Mouse (Mus musculus) heart, embryonic 11.5 days (tissue): ENCODE results near the gene Des. TPM values are rescaled to one million over a fixed set of nuclear protein-coding genes. Genes with fewer than 3 reads are reported as not detected.

Source experiments
- ATAC-seq: fragments of 200-750 bp; cut with Nextera tagmentation; replicated peaks from 2 replicates; pipeline ENCODE4 v1.8.0; 2017; ENCODE audit warnings: moderate library complexity; ENCODE audit not compliant: insufficient number of reproducible peaks, low FRiP score, low TSS enrichment
- H3K27ac ChIP-seq: fragments of 300-500 bp; sonication (generic); 2 replicates; pipeline ENCODE4 v1.5.1; 2014; ENCODE audit warnings: mild to moderate bottlenecking, low read depth, low read length
- H3K27me3 ChIP-seq: fragments of 300-500 bp; sonication (generic); 2 replicates; pipeline ENCODE4 v1.6.1; 2014; ENCODE audit warnings: mild to moderate bottlenecking, low read length, mixed read lengths; ENCODE audit not compliant: control insufficient read depth, insufficient read depth
- H3K36me3 ChIP-seq: fragments of 300-500 bp; sonication (generic); 2 replicates; pipeline ENCODE4 v1.6.1; 2014; ENCODE audit warnings: mild to moderate bottlenecking, low read length, moderate library complexity, mixed read lengths; ENCODE audit not compliant: control insufficient read depth, insufficient read depth
- H3K4me1 ChIP-seq: fragments of 300-500 bp; sonication (generic); 2 replicates; pipeline ENCODE4 v1.6.1; 2014; ENCODE audit warnings: low read length; ENCODE audit not compliant: control insufficient read depth, insufficient read depth
- H3K4me2 ChIP-seq: fragments of 300-500 bp; sonication (generic); 2 replicates; pipeline ENCODE4 v1.6.1; 2014; ENCODE audit warnings: mild to moderate bottlenecking, moderate library complexity
- H3K4me3 ChIP-seq: fragments of 300-500 bp; sonication (generic); 2 replicates; pipeline ENCODE4 v1.5.1; 2014; ENCODE audit warnings: low read depth, low read length
- H3K9ac ChIP-seq: fragments of 300-500 bp; sonication (generic); 2 replicates; pipeline ENCODE4 v1.6.1; 2014; ENCODE audit warnings: mild to moderate bottlenecking, low read depth, low read length, moderate library complexity
- H3K9me3 ChIP-seq: fragments of 300-500 bp; sonication (generic); replicated peaks from 2 replicates; pipeline ENCODE4 v1.6.1; 2016; ENCODE audit warnings: low read length; ENCODE audit not compliant: control insufficient read depth
- WGBS: fragments of 180-500 bp; shearing (Covaris S2); extraction: QIAGEN DNeasy Blood & Tissue Kit; methylation state at CpG from one replicate; pipeline ENCODE4 v1.1.7; 2014; ENCODE audit not compliant: insufficient replicate concordance; 5-methylcytosine and 5-hydroxymethylcytosine counted together
- polyA plus RNA-seq: library from polyadenylated mRNA; unstranded; fragments of >200 nt; fragmentation: Nextera tagmentation; extraction: Ambion mirVana; gene quantifications from 2 replicates; pipeline ENCODE4 v1.2.1, GENCODE M21; 2014

Gene Des
- polyA plus RNA-seq, 1 experiment from 2014 or later, result 428 TPM

DNA sequence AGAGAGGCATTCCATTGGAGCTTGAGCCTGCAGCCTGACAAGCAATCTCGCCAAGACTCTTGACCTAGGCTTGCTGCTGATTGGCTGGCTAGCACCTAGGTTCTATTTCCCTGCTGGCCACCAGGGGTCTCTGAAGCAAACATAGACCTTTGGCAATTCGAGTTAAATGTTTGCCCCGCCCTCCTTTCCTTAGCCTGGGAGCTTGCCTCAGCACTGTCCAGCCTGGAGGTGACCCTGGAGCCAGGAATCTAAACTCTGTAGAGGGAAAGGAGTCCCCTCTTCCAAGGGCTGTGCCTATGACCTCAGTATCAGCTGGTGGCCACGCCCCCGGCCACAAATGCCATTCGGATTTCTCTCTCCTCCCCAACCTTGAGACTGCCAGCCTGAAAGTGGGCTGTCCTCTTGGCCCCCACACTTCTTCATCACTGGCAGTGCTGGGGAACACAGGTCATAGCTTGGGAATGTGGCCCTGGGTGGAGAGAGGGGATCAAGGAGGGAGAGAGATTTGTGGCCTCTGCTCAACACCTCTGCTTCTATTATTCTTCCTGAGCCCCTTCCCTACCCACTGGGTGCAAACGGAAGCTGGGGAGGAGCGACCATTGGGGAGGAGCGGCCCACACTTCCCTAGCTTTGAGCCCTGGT is 38.8 kb downstream of the Des start:
- Histone ChIP-seq H3K9ac (peak overlapping the region; percentile 69), H3K4me2 (peak overlapping the region; percentile 72), H3K4me3 (no peak overlapping the region), H3K27me3 (no peaks in the 10 kb centered on the region), H3K27ac (peak overlapping the region; percentile 99), H3K4me1 (peaks cover 48% of the 10 kb centered on the region), H3K9me3 (no peaks in the 10 kb centered on the region), H3K36me3 (peaks cover 26% of the 10 kb centered on the region)
- 5% methylated on average over 9 of the region's 9 CpGs for WGBS
- peak; percentile 67 for ATAC-seq

DNA sequence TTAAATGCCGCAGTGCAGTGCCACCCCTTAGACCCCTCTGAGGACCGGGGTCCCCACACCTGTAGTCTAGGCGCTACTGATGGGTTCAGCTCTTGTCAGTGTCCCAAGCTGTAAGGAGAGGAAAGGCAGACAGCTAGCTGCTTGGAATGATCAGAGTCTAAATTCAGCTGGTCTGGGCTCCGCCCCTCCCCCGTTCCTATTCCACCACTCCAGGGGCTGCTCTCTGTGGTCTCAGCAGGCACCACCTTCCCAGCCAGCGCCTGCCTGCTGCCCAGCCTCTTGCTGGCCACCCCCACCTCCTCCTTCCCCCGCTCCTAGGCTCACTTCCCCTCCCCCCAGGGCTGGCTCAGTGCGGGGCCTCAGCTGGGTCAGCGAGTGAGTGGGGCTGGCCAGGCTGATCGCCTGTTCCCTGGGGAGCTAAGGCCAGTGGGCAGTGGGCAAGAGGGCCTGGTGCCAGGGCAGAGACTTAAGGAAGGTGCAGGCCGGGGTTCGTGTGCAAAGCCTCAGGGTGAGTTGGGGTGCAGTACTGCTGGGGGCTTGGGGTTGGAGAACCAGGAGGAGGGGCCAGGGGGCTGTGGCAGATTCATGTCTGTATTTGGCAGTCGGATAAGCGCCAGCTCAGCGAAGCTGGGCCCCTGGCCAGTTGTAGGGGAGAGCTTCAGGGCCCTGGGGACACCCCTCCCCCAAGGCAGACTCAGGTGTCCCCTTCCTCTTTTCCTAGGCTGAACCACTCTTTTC is 39.8 kb downstream of the Des start:
- Histone ChIP-seq H3K9ac (peak overlapping the region; percentile 73), H3K4me2 (peak overlapping the region; percentile 72), H3K36me3 (peaks cover 35% of the 10 kb centered on the region), H3K4me1 (peaks cover 53% of the 10 kb centered on the region), H3K9me3 (no peaks in the 10 kb centered on the region), H3K27me3 (no peaks in the 10 kb centered on the region), H3K4me3 (peak overlapping the region; percentile 52), H3K27ac (peak overlapping the region; percentile 99)
- WGBS, result 2% methylated on average over 15 of the region's 15 CpGs
- ATAC-seq, result peak; percentile 79

GRCm38 (mm10) chr1:75400493-75401115 is 40.5 kb downstream of the Des start:
- no peaks in the 10 kb centered on the region for H3K27me3 ChIP-seq
- H3K4me3 ChIP-seq, result peak overlapping the region; percentile 52
- 27% methylated on average over 6 of the region's 6 CpGs for WGBS
- peak overlapping the region; percentile 99 for H3K27ac ChIP-seq
- H3K4me2 ChIP-seq, result peak overlapping the region; percentile 72
- no peaks in the 10 kb centered on the region for H3K9me3 ChIP-seq
- peaks cover 53% of the 10 kb centered on the region for H3K4me1 ChIP-seq
- H3K36me3 ChIP-seq, result peaks cover 36% of the 10 kb centered on the region
- peak overlapping the region; percentile 73 for H3K9ac ChIP-seq
- ATAC-seq, result no peak

GRCm38 (mm10) chr1:75405547-75405946 is 45.4 kb downstream of the Des start:
- Histone ChIP-seq H3K4me3 (no peak overlapping the region), H3K27ac (no peak overlapping the region), H3K4me2 (no peak overlapping the region), H3K4me1 (peaks cover 45% of the 10 kb centered on the region), H3K9ac (no peak overlapping the region), H3K36me3 (peaks cover 30% of the 10 kb centered on the region), H3K9me3 (no peaks in the 10 kb centered on the region), H3K27me3 (no peaks in the 10 kb centered on the region)
- ATAC-seq, result no peak
- 87% methylated on average over 3 of the region's 3 CpGs for WGBS

- 82% methylated on average over 15 of the region's 15 CpGs for WGBS
- 0 out of 2 replicates have a peak overlapping the region, but pooled peaks have one; percentile 96 for H3K27ac ChIP-seq
- H3K36me3 ChIP-seq, result peaks cover 30% of the 10 kb centered on the region
- H3K4me1 ChIP-seq, result peaks cover 39% of the 10 kb centered on the region
- no peaks in the 10 kb centered on the region for H3K9me3 ChIP-seq
- ATAC-seq, result no peak
- no peak overlapping the region for H3K4me3 ChIP-seq
- H3K9ac ChIP-seq, result no peak overlapping the region
- no peaks in the 10 kb centered on the region for H3K27me3 ChIP-seq
- no peak overlapping the region for H3K4me2 ChIP-seq
These were observed 46.0 kb downstream of the Des start for GRCm38 (mm10) chr1:75406173-75406572.

GRCm38 (mm10) chr1:75407056-75407455 is 46.9 kb downstream of the Des start:
- 82% methylated on average over 9 of the region's 9 CpGs for WGBS
- Histone ChIP-seq H3K27ac (peak overlapping the region; percentile 96), H3K4me2 (no peak overlapping the region), H3K36me3 (peaks cover 26% of the 10 kb centered on the region), H3K4me1 (peaks cover 33% of the 10 kb centered on the region), H3K9ac (no peak overlapping the region), H3K9me3 (no peaks in the 10 kb centered on the region), H3K4me3 (no peak overlapping the region), H3K27me3 (no peaks in the 10 kb centered on the region)
- no peak for ATAC-seq

- WGBS, result 22% methylated on average over 4 of the region's 4 CpGs
- H3K27ac ChIP-seq, result peak overlapping the region; percentile 96
- H3K9ac ChIP-seq, result no peak overlapping the region
- H3K9me3 ChIP-seq, result no peaks in the 10 kb centered on the region
- no peak overlapping the region for H3K4me3 ChIP-seq
- no peak overlapping the region for H3K4me2 ChIP-seq
- peak; percentile 56; the same call in 1 of the 2 replicates for ATAC-seq
- H3K36me3 ChIP-seq, result peaks cover 18% of the 10 kb centered on the region
- peaks cover 28% of the 10 kb centered on the region for H3K4me1 ChIP-seq
- H3K27me3 ChIP-seq, result no peaks in the 10 kb centered on the region
These were observed 48.1 kb downstream of the Des start for GRCm38 (mm10) chr1:75408210-75408609.

DNA sequence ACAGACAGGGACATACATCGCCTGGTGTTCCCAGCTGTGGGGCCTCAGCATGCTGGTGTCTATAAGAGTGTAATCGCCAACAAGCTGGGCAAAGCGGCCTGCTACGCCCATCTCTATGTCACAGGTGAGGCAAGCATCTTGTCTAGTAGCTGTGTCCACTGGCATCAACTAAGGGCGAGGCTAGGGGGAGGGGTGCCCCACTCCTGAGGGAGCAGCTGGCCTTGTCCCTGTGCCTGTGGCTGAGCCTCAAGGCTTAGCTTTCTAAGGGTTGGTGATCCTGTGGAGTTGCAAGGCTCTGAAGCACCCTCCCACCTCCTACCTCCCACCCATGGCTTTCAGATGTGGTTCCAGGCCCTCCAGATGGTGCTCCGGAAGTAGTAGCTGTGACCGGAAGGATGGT is 49.8 kb downstream of the Des start:
- no peak overlapping the region for H3K4me3 ChIP-seq
- no peak overlapping the region for H3K4me2 ChIP-seq
- 0 out of 2 replicates have a peak, but pooled peaks have one; percentile 5 for ATAC-seq
- H3K27ac ChIP-seq, result no peak overlapping the region; the same call in 1 of the 2 replicates
- H3K36me3 ChIP-seq, result peaks cover 12% of the 10 kb centered on the region; the same call in 1 of the 2 replicates
- H3K4me1 ChIP-seq, result peaks cover 25% of the 10 kb centered on the region
- H3K9me3 ChIP-seq, result no peaks in the 10 kb centered on the region
- 88% methylated on average over 7 of the region's 7 CpGs for WGBS
- H3K9ac ChIP-seq, result no peak overlapping the region
- no peaks in the 10 kb centered on the region; the same call in 1 of the 2 replicates for H3K27me3 ChIP-seq
